Mouse (Mus musculus) gastrocnemius, adult 18-20 months (tissue): ENCODE measurements around the gene Pawr. TPM values are rescaled to one million over a fixed set of nuclear protein-coding genes. Genes with fewer than 3 reads are reported as not detected.
"Not testable (repeated sequence)": the region's sequence is repeated elsewhere in the genome, so short reads cannot be mapped to it uniquely, and the experiment has no call there.

Source experiments
- DNase-seq: peaks from one replicate; pipeline ENCODE4 v3.0.0; 2021; ENCODE audit warnings: low spot score
- total RNA-seq, 2 experiments: library from RNA; stranded (reverse); gene quantifications; 2 replicates each; pipeline ENCODE4 v1.2.3; 2021

Pawr gene
- total RNA-seq, 2 experiments from 2014 or later, result 1.1 TPM

DNA sequence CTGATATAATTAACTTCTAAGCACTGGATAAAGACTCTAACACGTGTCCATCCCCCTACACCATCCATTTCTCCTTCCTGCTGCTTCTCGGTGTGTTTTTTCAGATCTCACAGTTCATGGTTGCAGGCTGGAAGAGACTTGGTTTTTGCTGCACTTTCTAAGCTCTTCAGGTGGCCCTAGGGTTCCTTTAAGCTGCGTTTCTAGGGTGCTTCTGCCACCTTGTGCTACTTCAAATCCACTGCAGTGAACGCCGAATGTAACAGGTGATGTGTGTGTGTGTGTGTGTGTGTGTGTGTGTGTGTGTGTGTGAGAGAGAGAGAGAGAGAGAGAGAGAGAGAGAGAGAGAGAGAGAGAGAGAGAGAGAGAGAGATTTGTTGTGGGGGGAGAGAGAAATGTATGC, 103.7 kb downstream of the Pawr start:
- DNase-seq, result no peak

DNA sequence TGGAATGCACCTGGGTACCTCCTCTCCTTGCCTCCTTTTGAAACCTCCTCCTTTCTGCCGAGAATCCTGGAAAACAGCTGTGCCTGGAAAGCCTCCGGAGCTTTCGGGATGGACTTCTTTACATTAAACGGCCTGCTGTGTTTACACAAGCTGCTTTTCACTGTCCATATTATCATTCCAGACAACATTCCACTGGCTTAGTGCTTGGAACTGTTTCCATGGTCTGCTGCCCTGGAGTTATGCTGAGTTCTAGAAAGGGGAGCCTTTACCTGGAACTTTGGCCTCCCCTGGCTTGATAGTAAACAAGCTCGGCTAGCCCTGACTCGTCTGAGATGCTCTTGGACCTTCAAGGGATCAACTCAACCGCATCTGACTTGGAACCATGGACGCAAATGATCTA, 104.4 kb downstream of the Pawr start:
- DNase-seq, result no peak

DNA sequence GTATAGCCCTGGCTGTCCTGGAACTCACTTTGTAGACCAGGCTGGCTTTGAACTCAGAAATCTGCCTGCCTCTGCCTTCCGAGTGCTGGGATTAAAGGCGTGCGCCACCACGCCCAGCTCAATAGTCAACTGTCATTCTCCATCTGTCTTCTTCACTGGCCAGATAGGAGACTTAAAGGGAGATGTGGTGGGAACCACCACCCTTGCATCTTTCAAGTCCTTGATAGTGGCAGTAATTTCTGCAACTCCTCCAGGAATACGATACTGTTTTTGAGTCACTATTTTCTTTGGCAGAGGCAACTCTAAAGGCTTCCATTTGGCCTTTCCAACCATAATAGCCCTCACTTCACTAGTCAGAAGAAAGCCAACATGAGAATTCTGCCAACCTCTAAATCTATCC, 108.3 kb downstream of the Pawr start:
- not testable (repeated sequence) for DNase-seq

DNA sequence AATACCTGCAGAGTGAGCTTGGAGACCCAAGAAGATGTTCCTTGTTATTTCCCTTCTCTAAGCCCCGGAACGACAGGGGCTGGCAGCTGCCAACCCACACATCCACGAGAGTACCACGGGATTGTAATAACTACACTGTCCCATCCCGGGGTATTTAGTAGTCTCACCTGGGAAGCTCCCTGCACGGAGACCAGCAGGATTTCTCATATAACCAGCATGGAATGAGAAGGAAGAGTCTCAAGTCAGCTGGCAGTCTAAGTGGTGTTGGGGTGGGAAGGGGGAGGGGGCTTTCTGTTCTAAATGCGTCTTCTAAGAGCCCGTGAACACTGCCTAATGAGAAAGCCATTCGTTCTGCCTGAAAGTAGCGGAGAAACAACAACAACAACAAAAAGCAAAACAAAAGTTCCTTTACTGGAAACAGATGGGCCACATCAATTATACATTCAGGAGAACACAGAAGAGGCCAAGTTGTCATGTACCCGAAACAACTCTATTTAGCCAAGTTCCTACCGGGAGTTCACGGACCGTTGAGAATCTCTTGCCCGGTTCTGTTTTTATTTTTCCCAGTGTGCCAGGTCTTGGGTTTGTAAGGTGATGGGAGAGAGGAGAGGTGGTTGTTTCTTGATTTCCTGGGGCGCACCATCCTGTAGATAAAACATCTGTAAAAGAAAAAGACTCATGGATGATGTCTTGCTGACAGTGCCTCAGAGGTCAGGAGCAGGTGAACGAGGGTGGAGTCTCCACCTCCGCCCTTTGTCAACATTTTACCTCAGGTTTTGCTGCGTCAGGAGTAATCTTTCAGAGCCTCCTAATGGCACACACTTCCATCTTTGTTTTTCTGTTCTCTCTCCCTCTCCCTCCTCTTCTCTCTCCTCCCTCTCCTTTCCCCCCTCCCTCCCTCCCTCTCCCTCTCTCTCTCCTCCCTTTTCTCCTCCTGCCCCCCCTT, 112.3 kb downstream of the Pawr start:
- DNase-seq, result no peak

DNA sequence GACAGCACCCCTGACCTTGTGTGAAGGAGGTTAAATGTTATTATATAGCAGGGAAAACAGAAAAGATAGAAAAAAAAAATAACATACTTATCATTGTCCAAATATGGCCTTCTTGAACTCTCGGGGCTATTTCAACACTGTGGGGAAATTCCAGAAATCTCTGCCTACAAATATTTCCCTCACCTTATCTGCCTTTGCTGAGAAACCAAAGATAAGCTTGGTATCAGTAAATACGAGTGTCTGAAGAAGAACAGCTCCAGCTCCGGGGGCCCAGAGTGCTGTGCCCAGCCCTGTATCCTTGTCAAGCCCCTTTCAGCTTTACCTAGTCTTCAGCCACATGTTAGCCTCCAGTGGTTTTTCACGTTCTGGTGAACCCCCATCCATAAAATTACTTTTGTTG, 113.2 kb downstream of the Pawr start:
- DNase-seq, result no peak

DNA sequence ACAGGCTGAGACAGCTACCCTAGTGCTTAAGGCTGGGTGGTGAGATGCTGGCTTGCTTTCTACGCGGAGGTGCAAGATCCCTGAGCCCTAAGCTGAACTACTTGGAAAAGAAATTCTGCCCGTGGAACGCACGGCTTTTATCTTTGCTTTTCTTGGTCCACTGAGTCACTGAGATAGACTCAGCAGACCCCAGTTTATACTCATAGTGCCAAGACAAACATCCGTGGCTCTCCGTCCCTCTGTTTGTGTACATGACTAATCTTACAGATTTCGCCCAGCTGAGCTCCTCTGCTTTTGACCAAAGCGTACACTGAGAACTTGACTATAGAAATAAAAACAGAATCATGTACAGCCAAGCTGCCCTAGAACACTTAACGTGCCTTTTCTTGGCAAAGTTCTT, 113.7 kb downstream of the Pawr start:
- no peak for DNase-seq

DNA sequence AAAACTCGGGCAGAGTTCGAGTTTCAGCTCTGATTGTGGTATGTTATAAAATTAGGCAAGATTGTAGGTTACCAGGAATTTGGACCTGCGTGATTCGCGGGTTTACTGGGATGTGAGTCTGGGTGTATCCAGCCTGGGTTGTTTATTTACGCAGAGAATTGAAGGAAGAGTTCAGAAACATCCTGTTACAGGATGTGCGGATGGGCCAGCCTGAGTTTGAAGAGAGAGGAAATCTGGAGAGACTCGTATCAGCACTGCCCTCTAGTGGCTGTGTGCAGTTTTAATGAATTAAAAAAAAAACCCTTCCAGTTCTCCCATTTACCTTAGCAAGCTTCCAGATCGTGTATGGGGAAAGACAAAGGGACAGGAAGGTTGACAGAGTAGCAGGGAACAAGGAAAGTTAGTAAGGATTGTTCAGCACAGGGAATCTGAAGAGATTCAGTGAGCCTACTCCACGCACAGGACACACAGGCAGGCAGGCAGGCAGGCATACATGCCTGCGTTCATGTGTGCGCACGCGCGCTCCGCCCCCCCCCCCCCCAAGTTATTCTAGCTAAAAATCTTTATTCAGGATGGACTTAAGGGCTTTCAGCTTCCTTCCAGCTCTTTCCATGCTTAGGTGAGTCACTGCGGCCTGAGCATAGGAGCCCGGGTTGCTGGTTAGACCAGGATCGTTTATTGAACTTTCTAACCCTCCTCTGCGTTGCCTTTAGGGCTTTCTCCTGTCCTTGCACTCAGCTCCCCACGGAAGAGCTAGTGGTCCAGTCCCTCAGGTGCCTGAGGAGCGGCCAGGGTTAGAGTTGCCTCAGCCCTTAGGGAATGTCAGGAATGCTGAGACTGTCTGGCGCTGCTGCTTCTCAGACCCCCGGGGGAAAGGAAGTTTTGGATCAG, 114.4 kb downstream of the Pawr start:
- peak; percentile 43 for DNase-seq

DNA sequence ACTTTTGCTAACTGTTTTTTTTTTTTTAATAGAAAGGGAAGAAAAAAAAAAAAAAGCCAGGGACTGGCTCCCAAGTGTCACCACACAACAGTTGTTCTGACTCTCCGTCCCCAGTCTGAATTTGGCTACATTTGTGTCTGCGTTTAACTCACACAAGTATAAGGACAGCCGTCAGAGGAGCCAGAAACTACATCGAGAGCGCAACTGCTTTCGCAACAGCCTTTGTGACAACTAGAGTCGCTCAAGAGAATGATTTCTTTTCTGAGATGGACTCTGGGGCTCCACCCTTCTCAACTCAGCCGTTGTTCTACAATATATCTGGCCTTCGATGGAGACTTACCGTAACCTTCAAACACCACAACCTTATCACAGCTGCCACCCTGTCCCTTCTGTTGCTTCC, 115.3 kb downstream of the Pawr start:
- DNase-seq, result no peak

DNA sequence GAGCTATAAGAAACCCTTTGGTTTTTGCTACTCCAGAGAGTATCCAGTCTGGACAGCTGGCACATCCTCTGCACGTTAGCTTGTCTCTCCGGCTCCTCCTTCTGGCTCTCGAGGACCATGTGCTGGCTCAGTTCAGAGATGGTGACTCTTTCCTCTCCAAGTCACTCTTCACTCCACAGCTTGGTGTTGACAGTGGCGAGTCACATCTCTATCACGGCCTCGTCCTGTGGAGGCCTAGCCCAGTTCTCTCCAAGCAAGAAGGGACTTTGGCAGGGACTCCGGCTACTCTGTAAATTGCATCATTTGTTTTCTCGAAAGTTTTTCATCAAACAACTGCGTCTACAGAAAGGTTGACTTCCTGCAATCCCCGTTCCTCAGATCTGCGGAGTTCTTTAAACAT, 116.5 kb downstream of the Pawr start:
- no peak for DNase-seq

DNA sequence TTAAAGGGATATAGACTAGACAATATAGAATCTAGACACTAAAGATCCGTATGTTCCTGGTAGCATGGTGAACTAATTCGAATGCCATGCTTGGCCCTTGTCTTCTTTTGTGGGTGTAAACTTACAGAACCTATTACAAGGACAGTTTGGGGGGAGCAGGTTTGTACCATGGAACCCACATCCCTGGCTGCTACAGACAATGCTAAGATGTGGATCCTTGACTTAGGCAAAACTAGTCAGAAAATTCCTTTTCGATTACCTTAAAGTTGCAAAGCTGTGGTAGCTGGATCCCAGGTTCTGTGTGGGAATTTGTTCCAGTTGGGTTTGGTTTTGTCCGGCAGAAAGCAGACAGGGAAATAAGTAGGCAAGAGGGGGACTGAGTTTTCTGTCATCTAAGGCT, 118.5 kb downstream of the Pawr start:
- no peak for DNase-seq

DNA sequence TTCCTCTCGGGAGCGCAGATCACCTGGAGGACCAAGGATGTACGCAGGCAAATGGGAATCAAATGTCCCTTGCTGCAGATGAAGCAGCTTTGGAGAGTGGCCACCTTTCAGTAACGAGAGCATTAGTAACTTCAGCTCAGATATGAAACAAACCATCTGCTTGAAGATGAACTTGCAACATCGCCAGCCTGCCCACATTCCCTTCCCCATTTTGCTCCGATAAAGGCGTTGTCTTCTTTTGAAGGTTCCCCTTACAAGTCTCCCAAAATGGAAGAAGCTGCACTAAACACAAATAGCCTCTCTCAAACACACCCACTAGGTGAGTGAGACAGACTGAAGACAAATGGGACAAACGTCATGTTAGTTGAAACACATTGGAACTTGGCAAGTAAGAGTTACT, 119.6 kb downstream of the Pawr start:
- DNase-seq, result no peak

DNA sequence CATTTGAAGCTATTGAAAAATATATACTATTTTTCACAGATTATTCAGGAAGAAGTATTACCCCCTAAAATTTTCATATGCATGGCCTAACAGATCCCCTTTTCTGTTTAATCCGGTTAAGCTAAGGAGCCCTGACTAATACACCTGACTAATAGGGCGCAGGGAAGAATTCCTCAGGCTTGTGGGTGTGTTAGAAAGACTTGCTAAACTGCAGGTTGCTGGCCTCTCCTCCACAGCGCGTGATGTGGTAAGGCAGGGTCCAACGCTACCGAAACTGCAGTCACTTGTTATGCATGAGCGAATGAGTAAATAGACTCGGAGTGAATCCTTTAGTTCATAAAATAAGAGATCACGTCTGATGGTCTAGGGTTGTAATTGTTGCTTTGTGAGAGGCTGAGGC, 120.5 kb downstream of the Pawr start:
- DNase-seq, result no peak

DNA sequence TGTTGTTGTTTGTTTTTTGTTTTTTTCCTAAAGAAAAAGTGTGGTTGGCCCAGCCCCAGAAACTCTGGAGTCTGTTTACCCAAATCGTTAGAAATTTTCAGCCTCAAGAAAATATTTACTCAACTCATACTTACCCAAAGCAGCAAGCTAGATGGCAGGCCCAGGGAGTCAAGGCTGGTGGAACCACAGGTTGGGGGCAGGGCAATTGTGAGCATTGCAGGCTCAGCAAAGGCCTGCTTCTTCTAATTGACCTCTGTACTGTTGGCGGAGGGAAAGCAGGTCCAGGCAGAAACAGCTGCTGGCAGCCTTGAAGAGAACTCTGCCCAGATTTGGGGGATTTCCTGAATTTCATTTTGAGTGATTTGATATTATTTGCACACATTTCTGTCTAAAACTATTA, 121.6 kb downstream of the Pawr start:
- no peak for DNase-seq

DNA sequence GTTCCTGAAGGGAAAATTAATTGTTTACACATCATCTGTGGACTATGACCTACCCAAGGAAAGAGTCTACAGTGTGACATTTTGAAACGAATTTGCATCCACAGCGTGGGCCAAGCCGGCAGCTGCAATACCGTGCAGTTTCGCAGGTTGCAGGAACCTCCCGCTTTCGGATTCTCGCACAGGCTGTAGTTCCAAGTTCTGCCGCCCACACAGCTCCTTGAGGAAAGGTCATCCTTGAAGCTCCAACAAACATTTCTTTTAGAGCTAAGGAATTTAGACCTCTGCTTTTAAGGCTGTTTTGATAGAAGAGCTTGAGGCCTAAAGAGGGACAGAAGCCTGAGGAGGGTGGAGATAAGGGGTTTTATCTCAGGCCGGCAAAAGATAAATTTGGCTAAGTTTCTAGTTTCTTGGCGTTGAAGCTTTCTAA, 122.8 kb downstream of the Pawr start:
- no peak for DNase-seq

DNA sequence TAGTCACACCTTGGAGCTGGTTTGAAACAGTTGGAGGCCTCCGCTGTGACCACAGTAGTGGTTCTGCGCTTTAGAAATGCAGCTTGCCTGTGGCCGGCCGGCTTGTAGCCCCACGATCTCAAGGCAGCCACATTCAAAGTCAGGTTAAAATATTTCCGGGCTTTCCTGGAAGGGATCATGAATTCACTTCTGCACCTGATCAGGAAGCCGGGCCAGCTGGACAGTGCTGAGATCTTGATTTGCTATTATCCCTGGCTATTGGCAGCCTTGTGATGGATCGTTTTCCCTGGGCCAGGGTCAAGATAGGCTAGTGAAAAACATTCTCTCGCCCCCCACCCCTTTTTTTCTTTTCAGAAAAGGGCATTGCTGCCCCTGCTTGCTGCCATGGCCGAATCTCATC, 123.3 kb downstream of the Pawr start:
- no peak for DNase-seq

DNA sequence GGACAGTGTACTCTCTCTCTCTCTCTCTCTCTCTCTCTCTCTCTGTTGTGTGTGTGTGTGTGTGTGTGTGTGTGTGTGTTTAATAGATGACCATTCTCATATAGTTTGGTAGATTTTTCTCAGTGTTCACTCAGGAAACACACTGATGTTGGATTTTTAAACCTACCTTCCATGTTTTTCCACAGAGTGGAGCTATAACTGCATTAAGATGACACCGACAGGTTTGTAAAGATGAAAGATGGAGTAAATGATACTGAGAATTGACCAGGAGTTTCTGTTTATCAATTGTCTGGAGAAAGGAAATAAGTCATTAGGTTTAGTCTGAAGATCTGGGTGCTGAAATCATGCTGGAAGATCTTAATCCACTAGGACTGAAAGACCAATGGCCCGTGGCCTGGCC, 124.0 kb downstream of the Pawr start:
- DNase-seq, result no peak

DNA sequence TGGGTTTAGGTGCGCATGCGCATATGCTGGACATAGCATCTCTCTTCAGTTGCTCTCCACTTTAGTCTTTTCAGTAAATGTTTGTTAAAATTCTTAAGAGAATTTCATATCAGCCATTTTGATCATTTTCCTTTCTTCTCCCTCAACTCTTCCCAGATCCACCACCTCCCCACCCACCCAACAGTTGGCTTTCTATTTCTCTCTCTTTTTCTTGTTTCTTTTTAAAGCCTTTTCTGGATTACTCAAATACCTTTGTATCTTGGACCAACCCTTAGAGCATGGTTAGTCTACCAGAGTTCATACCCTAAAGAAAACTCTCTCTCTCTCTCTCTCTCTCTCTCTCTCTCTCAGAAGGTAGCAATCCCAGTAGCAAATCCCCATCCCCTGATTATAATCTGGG, 125.1 kb downstream of the Pawr start:
- no peak for DNase-seq

DNA sequence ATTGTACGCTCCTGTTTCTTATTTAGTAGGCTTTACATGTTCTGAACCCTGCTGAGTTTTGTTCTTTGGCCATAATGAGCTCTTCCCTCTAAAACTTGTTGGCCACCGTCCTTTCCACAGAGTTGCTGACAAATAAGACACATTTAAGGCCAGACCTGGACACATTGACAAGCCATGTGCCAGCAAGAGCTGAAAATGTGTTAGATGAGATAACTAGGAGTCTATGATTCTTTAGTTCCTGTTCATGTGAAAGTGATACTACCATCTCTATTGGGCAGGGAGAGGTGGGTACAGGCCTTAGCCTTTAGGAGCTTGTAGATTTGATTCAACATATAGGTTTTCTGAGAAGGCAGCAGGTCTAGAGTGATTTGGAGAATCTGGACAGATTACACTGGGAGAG, 129.9 kb downstream of the Pawr start:
- DNase-seq, result no peak
